Mouse (Mus musculus) liver, embryonic 14.5 days (tissue): ENCODE measurements around the gene Pald1.

Source experiments
- CTCF ChIP-seq: IDR thresholded peaks from 2 replicates; pipeline ENCODE4 v1.5.1; 2016; ENCODE audit warnings: antibody characterized with exemption, low read depth, control low read depth
- EP300 ChIP-seq: IDR thresholded peaks from 2 replicates; pipeline ENCODE4 v1.6.1; 2016; ENCODE audit warnings: antibody characterized with exemption, low read depth

GRCm38 (mm10) chr10:61362992-61363391, 20.3 kb downstream of the Pald1 start:
- no peak for TF ChIP-seq CTCF
- no peak for TF ChIP-seq EP300
